21 mouse cellular contexts compared by ENCODE assay signal in genomic region chr10:34118421-34118820, GRCm38 (mm10). TPM values are rescaled to one million over a fixed set of nuclear protein-coding genes. Genes with fewer than 3 reads are reported as not detected.
"Had no signal": no experiment of that assay in that cellular context is flagged by ENCODE, and none has a peak within 500 bp of the region (broad histone marks: within the 10 kb centered on the region; RNA-seq: fewer than 3 reads in every experiment).

No protein-coding gene starts in this region.

- H3K4me3 ChIP-seq: liver, embryonic 15.5 days; lung, embryonic 15.5 days; megakaryocyte, embryonic 14.5 days; midbrain, embryonic 13.5 days; midbrain, embryonic 15.5 days; neural tube, embryonic 12.5 days; stomach, embryonic 15.5 days had no signal

- H3K27me3 ChIP-seq: liver, embryonic 15.5 days; lung, embryonic 15.5 days; megakaryocyte, embryonic 14.5 days; midbrain, embryonic 13.5 days; midbrain, embryonic 15.5 days; neural tube, embryonic 12.5 days; stomach, embryonic 15.5 days had no signal

- H3K36me3 ChIP-seq: liver, embryonic 15.5 days; lung, embryonic 15.5 days; midbrain, embryonic 13.5 days; midbrain, embryonic 15.5 days; neural tube, embryonic 12.5 days; stomach, embryonic 15.5 days had no signal

- ATAC-seq: liver, postnatal 0 days; lung, postnatal 0 days; midbrain, embryonic 13.5 days; midbrain, embryonic 15.5 days had no signal

- H3K27ac ChIP-seq: liver, embryonic 15.5 days; lung, embryonic 15.5 days; macrophage; midbrain, embryonic 13.5 days; midbrain, embryonic 15.5 days; neural tube, embryonic 12.5 days; stomach, embryonic 15.5 days; stomach, postnatal 0 days had no signal

- DNase-seq: liver, postnatal 0 days; lung, adult 2 months; lung, postnatal 14 days; lung, postnatal 36 days; right cerebral cortex, postnatal 14 days; spleen, adult 18-20 months; thymus, adult 2 months; thymus, postnatal 25 days had no signal

- H3K4me1 ChIP-seq: liver, embryonic 15.5 days; lung, embryonic 15.5 days; megakaryocyte, embryonic 14.5 days; midbrain, embryonic 13.5 days; midbrain, embryonic 15.5 days; neural tube, embryonic 12.5 days; stomach, embryonic 15.5 days had no signal

RNA-seq across cellular contexts. Expression of gene Calhm6, which starts 9.4 kb away (rescaled TPM):
- polyA plus RNA-seq: testis, adult 2 months had no signal

RNA-seq across cellular contexts. Expression of gene Calhm5, which starts 22.1 kb away (rescaled TPM):
- total RNA-seq: monocyte, adult 5-6 weeks; neutrophil, adult 5-6 weeks had no signal
